Mouse (Mus musculus): ENCODE data around the gene Sema4c. TPM values are rescaled to one million over a fixed set of nuclear protein-coding genes. Genes with fewer than 3 reads are reported as not detected.

Sema4c gene
- polyA plus RNA-seq, 1 experiment: 23.8 TPM

DNA sequence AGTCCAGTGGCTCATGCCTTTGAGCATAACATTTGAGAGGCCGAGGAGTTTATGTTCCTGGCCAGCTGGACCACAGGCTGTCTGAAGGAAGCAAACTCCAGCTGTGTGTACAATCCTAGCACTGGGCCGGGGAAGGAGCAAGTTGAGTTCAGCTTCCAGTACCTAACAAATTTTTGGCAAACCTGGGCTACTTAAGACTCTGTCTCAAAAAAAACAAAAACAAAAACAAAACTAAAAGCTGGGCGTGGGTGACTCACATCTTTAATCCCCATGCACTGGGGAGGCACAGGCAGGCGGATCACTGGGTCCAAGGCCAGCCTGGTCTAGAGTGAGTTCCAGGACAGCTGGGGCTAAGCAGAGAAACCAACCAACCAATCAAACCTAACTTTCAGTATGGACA lies 10.6 kb upstream of the Sema4c start:
- no peak for DNase-seq
- WGBS: 72% methylated on average over 4 of the region's 4 CpGs
- no peak overlapping the region for H3K27ac ChIP-seq (ENCODE audit: insufficient read depth, low read length)
- no peaks in the 10 kb centered on the region for H3K27me3 ChIP-seq (ENCODE audit: control insufficient read depth, insufficient read depth, low read length)
- H3K4me1 ChIP-seq (ENCODE audit: control insufficient read depth, insufficient read depth, low read length): 0 out of 2 replicates have a peak, but pooled peaks cover under 1% of the 10 kb centered on the region
- TF ChIP-seq POLR2A (IDR thresholded peaks at IDR 0.05; ENCODE audit: borderline replicate concordance, insufficient read depth, low read length) (no peak), CTCF (IDR thresholded peaks at IDR 0.05; ENCODE audit: borderline replicate concordance, insufficient read depth, low read depth, low read length) (no peak)
- no peak overlapping the region for H3K4me3 ChIP-seq (replicated peaks; ENCODE audit: insufficient read depth, low read depth, low read length)

- Histone ChIP-seq H3K27ac (ENCODE audit: insufficient read depth, low read length) (no peak overlapping the region), H3K4me3 (replicated peaks; ENCODE audit: insufficient read depth, low read depth, low read length) (no peak overlapping the region), H3K4me1 (ENCODE audit: control insufficient read depth, insufficient read depth, low read length) (no peaks in the 10 kb centered on the region), H3K27me3 (ENCODE audit: control insufficient read depth, insufficient read depth, low read length) (no peaks in the 10 kb centered on the region)
- no peak for DNase-seq
- 64% methylated on average over 21 of the region's 21 CpGs for WGBS
- TF ChIP-seq CTCF (IDR thresholded peaks at IDR 0.05; ENCODE audit: borderline replicate concordance, insufficient read depth, low read depth, low read length) (no peak), POLR2A (IDR thresholded peaks at IDR 0.05; ENCODE audit: borderline replicate concordance, insufficient read depth, low read length) (no peak)
Observed at GRCm38 (mm10) chr1:36567818-36568603, 9.9 kb upstream of the Sema4c start.

DNA sequence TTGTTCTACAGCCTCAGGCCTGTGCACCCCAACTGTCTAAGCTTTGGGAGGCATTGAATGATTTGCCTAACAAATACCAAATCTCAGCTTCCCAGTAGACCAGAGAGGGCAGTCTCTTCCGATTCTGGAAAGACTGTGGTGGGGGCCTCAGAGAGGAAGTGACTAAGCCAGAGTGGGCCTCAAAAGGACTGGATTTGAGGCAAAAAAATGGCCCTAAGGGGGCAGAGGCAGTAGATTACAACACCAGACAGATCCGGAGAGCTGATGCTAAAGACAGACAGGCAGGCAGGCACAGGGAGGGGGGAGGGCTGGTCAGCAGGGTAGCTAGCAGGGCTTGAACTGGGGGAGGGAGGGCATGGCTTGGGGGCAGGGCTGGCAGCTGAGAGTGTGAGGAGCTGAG lies 8.3 kb upstream of the Sema4c start:
- Histone ChIP-seq H3K4me3 (replicated peaks; ENCODE audit: insufficient read depth, low read depth, low read length) (no peak overlapping the region), H3K4me1 (ENCODE audit: control insufficient read depth, insufficient read depth, low read length) (no peaks in the 10 kb centered on the region), H3K27me3 (ENCODE audit: control insufficient read depth, insufficient read depth, low read length) (no peaks in the 10 kb centered on the region), H3K27ac (ENCODE audit: insufficient read depth, low read length) (no peak overlapping the region)
- WGBS: 62% methylated on average over 2 of the region's 2 CpGs
- TF ChIP-seq CTCF (IDR thresholded peaks at IDR 0.05; ENCODE audit: borderline replicate concordance, insufficient read depth, low read depth, low read length) (no peak), POLR2A (IDR thresholded peaks at IDR 0.05; ENCODE audit: borderline replicate concordance, insufficient read depth, low read length) (no peak)
- DNase-seq: no peak

DNA sequence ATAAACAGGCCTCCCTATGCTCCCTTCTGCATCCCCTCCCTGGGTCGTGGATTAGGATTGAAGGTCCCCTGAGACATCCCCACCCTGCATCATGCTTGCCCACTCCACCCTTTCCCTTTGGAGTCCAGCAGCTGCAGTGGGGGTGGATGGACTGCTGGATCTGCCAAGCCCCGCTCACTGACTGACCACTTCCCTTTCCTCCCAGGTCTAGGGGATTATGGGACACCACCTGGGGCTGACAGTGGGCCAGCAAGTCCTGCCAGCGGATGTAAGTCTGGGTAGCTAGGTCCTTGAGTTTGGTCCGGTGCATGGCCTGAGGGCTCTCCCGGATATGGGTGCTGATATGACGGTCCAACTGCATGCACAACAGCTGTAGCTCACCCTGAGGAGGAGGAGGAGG lies 6.0 kb upstream of the Sema4c start:
- WGBS: 74% methylated on average over 6 of the region's 6 CpGs
- no peaks in the 10 kb centered on the region for H3K27me3 ChIP-seq (ENCODE audit: control insufficient read depth, insufficient read depth, low read length)
- no peak for DNase-seq

DNA sequence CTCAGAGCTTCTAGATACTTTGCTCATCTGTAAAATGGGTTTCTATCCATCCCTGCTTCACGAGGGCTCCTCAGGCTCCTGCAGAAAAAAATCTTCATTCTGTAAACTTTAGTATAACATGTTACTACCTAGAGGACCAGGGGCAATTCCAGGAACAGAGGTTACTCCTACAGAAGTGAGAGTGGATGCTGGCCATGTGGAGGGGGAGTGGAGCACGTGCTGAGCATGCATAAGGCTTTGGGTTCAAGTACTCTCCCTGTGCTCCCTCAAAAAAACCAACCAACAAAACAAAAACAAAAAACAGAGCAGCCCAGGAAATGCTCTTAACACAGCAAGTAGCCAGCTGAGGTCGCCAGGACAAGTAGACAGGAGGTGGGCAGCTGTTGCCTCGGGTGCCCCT lies 5.5 kb upstream of the Sema4c start:
- peaks cover 3% of the 10 kb centered on the region; the same call in 1 of the 2 replicates for H3K4me1 ChIP-seq (ENCODE audit: control insufficient read depth, insufficient read depth, low read length)
- TF ChIP-seq POLR2A (IDR thresholded peaks at IDR 0.05; ENCODE audit: borderline replicate concordance, insufficient read depth, low read length) (no peak), CTCF (IDR thresholded peaks at IDR 0.05; ENCODE audit: borderline replicate concordance, insufficient read depth, low read depth, low read length) (no peak)
- no peak overlapping the region for H3K4me3 ChIP-seq (replicated peaks; ENCODE audit: insufficient read depth, low read depth, low read length)
- no peak overlapping the region for H3K27ac ChIP-seq (ENCODE audit: insufficient read depth, low read length)
- 76% methylated on average over 4 of the region's 4 CpGs for WGBS
- H3K27me3 ChIP-seq (ENCODE audit: control insufficient read depth, insufficient read depth, low read length): no peaks in the 10 kb centered on the region
- DNase-seq: no peak

More for the DNA sequence above, 6.0 kb upstream of the Sema4c start:
- no peak for TF ChIP-seq POLR2A (IDR thresholded peaks at IDR 0.05; ENCODE audit: borderline replicate concordance, insufficient read depth, low read length)
- TF ChIP-seq CTCF (IDR thresholded peaks at IDR 0.05; ENCODE audit: borderline replicate concordance, insufficient read depth, low read depth, low read length): no peak
- Histone ChIP-seq H3K4me3 (replicated peaks; ENCODE audit: insufficient read depth, low read depth, low read length) (no peak overlapping the region), H3K4me1 (ENCODE audit: control insufficient read depth, insufficient read depth, low read length) (no peaks in the 10 kb centered on the region), H3K27ac (ENCODE audit: insufficient read depth, low read length) (no peak overlapping the region)

DNA sequence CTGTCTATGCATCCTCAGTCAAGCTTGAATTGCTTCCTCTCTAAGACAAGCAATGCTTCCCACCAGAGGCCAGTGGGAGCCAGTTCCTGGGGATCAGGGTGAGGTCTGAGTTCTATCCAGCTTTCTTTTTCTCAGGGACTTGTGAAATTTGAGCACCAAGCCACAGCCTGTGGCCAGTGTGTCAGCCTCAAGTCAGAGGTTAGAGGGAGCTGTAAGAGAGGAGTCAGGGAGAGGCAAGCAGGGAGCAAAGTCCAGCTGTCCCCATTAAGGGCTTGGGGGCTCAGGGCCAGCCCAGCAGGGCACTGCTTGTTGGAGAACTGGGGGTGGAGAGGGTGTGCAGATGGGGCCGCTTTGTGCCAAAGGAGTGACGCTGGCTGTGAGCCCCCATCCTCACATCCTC lies 5.0 kb upstream of the Sema4c start:
- TF ChIP-seq POLR2A (IDR thresholded peaks at IDR 0.05; ENCODE audit: borderline replicate concordance, insufficient read depth, low read length): no peak
- no peak for TF ChIP-seq CTCF (IDR thresholded peaks at IDR 0.05; ENCODE audit: borderline replicate concordance, insufficient read depth, low read depth, low read length)

DNA sequence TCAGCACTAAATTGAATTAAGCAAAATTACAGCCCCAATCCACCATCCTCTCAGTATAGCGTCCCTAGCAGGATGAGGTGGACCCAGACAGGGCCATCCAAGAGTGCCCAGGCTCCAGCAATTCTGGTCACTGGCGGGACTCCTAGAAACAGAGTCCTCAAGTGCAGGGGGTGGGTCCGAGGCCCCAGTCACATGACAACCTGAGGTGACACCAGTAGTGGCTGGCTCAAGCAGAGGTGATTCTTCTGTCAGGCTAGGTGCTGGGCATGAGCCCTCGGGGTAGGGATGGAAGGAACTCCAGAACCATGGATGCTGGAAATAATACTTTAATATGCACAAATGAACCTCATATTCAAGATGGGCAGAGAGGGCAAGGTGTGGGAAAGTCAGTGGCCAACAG lies 4.2 kb upstream of the Sema4c start:
- TF ChIP-seq CTCF (IDR thresholded peaks at IDR 0.05; ENCODE audit: borderline replicate concordance, insufficient read depth, low read depth, low read length) (no peak), POLR2A (IDR thresholded peaks at IDR 0.05; ENCODE audit: borderline replicate concordance, insufficient read depth, low read length) (no peak)
- Histone ChIP-seq H3K4me1 (ENCODE audit: control insufficient read depth, insufficient read depth, low read length) (peaks cover 6% of the 10 kb centered on the region; the same call in 1 of the 2 replicates), H3K27me3 (ENCODE audit: control insufficient read depth, insufficient read depth, low read length) (no peaks in the 10 kb centered on the region), H3K4me3 (replicated peaks; ENCODE audit: insufficient read depth, low read depth, low read length) (no peak overlapping the region), H3K27ac (ENCODE audit: insufficient read depth, low read length) (no peak overlapping the region)
- no peak for DNase-seq
- WGBS: 89% methylated on average over 4 of the region's 4 CpGs

More for the DNA sequence above, 5.0 kb upstream of the Sema4c start:
- no peak for DNase-seq
- WGBS: 34% methylated on average over 2 of the region's 2 CpGs
- Histone ChIP-seq H3K27ac (ENCODE audit: insufficient read depth, low read length) (no peak overlapping the region), H3K4me3 (replicated peaks; ENCODE audit: insufficient read depth, low read depth, low read length) (no peak overlapping the region), H3K4me1 (ENCODE audit: control insufficient read depth, insufficient read depth, low read length) (peaks cover 6% of the 10 kb centered on the region; the same call in 1 of the 2 replicates), H3K27me3 (ENCODE audit: control insufficient read depth, insufficient read depth, low read length) (no peaks in the 10 kb centered on the region)

GRCm38 (mm10) chr1:36560903-36561302 lies 2.8 kb upstream of the Sema4c start:
- H3K27ac ChIP-seq (ENCODE audit: insufficient read depth, low read length): no peak overlapping the region
- no peak for TF ChIP-seq CTCF (IDR thresholded peaks at IDR 0.05; ENCODE audit: borderline replicate concordance, insufficient read depth, low read depth, low read length)
- TF ChIP-seq POLR2A (IDR thresholded peaks at IDR 0.05; ENCODE audit: borderline replicate concordance, insufficient read depth, low read length): no peak
- DNase-seq: no peak
- no peaks in the 10 kb centered on the region for H3K27me3 ChIP-seq (ENCODE audit: control insufficient read depth, insufficient read depth, low read length)
- H3K4me1 ChIP-seq (ENCODE audit: control insufficient read depth, insufficient read depth, low read length): peaks cover 6% of the 10 kb centered on the region; the same call in 1 of the 2 replicates
- WGBS: 84% methylated on average over 6 of the region's 6 CpGs
- H3K4me3 ChIP-seq (replicated peaks; ENCODE audit: insufficient read depth, low read depth, low read length): no peak overlapping the region
